Mouse (Mus musculus) adrenal gland, postnatal 36 days (tissue): Measurements from ENCODE around the gene Drd4. TPM values are rescaled to one million over a fixed set of nuclear protein-coding genes. Genes with fewer than 3 reads are reported as not detected.

Experiments used
- DNase-seq, 2 experiments: peaks; one replicate each; pipeline ENCODE4 v3.0.0; 2021; ENCODE audit warnings: mixed read lengths in 1 of 2
- total RNA-seq, 2 experiments: library from RNA; stranded (reverse); gene quantifications; 2 replicates each; pipeline ENCODE4 v1.2.3; 2021

Drd4 gene
- total RNA-seq, 2 experiments from 2014 or later, result 0.56 TPM; not detected in 1

DNA sequence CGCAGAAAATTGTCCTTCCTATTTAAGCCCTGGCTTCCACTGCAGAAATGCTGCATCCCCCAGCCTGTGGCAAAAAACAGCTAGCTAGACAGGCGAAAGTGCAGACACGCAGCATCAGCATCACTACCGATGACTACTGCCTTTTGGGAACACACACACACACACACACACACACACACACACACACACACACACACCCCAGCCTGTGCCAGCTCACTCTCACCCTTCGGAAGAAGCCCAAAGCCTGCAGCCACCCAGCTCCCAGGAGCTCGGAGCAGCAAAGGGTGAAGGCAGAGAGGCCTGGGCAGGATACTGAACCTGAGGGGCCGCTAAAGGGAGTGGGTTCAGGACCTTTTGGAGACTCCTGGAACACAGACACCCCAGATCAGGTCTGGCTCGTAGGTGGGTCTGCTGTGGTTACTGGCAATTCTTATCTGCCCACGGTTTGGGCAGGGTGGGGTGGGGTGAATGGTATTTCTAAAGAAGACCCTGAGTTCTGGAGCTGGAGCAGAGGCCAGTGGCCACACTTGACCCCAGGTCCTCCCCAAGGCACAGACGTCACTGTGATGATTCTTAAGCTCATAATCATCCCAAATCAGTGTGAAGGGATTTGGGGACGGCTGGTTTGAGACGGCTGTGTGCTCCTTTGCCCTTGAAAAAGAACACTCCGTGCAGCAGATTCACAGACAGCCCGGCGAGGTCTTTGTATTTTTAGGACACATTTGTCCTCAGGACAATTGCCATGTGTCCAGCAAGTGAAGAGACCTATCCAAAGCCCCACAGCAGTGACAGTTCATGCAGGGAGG is 980 bp downstream of the Drd4 start:
- DNase-seq, result peak in 1 of 2 experiments; percentile 61

DNA sequence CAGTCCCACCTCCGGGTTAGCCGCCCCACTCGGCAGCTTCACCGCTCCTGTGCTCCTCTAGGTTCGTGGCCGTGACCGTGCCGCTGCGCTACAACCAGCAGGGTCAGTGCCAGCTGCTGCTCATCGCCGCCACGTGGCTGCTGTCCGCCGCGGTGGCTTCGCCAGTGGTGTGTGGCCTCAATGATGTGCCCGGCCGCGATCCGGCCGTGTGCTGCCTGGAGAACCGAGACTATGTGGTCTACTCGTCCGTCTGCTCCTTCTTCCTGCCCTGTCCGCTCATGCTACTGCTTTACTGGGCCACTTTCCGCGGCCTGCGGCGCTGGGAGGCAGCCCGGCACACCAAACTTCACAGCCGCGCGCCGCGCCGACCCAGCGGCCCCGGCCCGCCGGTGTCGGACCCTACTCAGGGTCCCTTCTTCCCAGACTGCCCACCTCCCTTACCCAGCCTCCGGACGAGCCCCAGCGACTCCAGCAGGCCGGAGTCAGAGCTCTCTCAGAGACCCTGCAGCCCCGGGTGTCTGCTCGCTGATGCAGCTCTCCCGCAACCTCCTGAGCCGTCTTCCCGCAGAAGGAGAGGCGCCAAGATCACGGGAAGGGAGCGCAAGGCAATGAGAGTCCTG is 2.2 kb downstream of the Drd4 start:
- DNase-seq, result peak; percentile 75 to 78

GRCm38 (mm10) chr7:141294479-141294878 is 2.7 kb downstream of the Drd4 start:
- no peak for DNase-seq

DNA sequence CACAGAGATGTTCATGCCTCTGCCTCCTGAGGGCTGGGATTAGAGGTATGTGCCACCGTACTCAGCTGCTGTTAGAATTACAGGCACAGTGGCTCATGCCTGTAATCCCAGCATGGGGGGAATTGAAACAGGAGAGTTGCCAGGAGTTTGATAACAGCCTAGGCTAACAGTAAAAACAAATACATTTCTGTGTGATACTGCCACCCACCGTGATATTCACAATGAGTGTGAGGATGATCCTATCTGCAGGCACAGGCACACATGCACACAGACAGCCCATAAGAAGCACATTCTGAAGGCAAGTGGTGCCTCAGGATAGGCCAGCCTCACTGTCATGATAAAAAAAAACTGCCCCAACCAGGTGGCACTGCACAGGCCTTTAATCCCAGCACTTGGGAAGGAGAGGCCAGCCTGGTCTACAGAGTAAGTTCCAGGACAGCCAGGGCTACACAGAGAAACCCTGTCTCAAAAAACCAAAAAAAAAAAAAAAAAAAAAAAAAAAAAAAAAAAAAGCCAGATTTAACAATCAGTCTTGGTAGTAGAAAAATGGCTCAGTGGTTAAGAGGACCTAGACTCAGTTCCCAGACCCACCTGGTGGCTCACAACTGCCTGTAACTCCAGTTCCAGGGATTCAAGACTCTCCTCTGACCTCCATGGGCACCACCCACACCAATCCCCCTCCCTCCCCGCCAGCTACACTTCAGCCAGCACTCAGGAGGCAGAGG is 6.3 kb downstream of the Drd4 start:
- peak in 1 of 2 experiments; percentile 34 for DNase-seq

DNA sequence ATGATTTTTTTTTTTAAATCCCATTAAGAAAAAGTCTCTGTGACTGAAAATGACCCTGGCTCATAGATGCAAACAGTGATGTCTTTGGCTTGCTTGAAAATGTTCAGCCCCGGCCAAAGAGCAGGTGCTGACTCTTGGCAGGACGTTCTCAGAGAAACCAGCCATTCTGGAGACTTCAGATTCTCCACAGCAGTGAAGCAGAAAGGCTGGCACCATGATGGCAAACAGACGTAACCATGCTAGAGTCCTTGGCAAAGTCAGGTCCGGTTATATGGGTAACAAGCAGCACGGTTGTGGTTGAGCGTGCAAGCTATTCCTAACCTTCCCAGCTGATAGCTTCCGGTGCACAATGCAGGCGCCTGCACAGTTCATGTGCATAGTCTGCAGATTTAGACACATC is 7.4 kb downstream of the Drd4 start:
- DNase-seq, result no peak

DNA sequence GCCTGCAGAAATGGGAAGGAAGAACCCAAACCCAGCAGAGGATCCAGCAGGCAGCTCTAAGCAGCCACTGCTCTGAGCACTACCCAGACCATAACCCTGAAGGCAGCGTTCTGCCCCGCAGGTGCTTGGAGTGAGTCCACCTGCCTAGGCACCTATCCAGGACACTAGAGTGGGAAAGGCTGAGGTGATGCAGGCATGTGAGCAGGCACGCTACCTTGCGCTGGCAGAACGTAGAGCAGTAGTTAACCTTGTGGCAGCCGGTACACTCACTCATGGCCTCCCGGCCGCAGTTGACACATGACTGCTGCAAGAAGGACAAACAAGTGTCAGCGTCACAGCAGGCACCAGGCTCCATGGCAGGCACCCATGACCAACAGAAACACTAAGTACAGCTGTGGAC is 9.6 kb downstream of the Drd4 start:
- DNase-seq, result peak in 1 of 2 experiments; percentile 68

DNA sequence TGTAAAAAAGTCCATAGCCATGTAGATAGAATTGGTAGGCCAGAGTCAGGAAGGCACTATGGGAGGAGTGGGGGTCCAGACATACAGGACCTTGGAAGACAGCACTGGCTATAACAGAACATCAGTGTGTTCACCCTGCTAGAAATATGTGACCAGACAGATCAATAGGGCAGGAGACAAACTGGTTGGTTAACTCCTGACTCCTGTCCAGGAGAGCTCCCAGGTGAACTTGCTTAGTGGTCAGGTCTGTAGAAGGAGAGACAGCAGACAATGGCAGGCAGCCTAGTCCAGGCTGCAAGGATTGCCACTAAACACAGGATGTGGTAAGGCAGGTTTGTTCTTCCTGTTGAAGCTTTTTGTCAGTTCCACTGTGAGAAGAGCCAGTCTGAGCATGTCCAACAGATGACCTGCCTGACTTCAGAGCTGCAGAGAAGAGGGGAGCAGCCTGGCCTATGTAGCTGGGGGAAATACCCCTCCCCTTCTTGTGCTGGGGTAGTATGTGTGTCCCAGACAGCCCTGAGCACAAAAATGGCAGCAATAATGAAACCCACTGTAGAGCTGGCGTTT is 11.0 kb downstream of the Drd4 start:
- no peak for DNase-seq

DNA sequence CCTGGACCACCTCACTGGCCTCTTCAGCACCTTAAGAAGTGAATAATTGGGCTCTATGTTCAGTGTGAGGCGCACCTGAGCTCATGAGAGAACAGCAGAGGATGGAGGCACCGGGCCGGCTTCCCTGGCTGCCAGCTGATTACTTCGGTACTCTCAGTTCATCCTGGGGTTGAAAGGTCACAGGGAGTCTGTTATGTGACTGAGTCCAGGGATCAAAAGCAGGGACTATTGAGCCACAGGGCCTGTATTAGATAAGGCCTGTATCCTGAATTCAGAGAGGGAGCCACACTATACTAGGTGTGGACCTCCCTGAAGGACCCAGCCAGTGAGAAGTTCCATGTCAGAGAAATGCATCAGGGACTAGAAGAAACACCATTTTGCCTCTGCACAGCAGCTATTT is 12.7 kb downstream of the Drd4 start:
- DNase-seq, result no peak

DNA sequence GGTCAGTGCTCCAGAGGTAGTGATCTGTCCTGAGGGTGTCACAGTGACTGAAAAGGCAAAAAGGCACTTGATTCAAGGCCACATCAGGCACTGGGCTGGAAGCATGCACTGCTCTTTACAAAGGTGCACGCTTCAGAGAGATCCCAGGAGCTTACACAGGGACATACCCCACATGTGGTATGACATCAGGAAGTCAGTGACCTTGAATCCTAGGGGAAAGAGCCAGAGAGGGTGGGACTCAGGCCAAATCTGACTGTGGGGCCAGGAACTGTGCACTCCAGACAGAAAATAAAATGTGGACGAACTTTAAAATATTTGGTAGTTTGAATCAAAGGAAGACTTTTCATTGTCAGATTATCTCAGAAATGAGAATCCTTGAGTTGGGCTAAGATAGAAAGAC is 22.6 kb downstream of the Drd4 start:
- DNase-seq, result peak; percentile 68 to 74

DNA sequence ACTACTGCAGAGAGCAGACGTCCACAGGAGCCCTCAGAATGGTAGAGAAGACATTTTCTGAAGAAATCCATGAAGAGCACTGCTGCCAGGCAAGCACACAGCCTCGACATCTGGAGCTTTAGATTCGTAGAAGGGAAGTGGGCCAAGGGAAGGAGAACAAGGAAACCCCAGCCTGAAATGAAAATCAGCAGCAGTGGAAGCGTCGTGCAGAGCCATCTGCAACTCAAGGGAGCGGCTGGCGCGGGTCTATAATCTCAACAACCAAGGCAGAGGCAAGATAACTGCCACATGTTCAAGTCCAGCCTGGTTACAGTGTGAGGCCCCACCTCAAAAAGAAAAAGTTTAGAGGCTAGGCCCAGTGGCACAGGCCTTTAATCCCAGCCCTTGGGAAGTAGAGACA is 23.3 kb downstream of the Drd4 start:
- DNase-seq, result no peak

DNA sequence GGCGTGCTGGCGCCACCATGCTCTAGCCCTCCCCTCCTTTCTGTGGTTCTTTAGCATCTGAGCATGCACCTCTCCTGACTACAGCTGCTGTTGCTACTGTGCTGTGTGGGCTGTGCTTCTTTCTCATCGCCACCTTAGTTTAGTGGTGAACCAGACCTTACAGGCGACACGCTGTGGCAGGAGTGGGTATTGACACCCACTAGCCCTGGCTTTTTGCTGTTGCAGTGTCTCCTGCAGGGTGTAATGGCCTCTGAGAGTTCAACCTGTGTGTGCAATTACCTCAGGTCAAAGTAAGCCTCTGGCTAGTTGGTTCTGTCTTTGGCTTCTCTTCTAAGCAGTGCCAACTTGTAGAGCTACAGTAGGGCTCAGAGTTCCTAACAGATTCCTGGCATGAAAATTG is 24.2 kb downstream of the Drd4 start:
- peak; percentile 60 to 61 for DNase-seq

DNA sequence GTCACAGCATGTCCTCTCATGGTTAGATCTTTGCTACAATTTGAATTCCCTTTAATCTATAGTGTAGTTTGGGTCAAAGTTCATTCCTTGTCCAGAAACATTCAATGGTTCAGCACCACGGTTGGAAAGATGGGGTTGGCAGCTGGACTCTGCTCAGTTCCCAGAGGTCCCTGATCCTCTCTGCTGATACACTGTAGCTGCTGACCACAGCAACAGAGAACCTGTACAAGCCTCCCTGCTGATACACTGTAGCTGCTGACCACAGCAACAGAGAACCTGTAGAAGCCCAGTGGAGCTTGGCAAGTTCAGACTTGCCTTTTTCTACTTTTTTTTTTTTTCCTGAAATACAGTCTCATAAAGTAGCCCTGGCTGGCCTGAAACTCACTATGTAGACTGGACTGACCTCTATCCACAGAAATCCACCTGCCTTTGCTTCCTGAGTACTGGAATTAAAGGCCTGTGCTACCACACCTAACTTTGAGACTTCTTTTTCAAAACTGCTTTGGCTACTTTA is 25.9 kb downstream of the Drd4 start:
- DNase-seq, result no peak

GRCm38 (mm10) chr7:141319446-141319845 is 27.6 kb downstream of the Drd4 start:
- no peak for DNase-seq

GRCm38 (mm10) chr7:141324686-141325085 is 32.9 kb downstream of the Drd4 start:
- no peak for DNase-seq

GRCm38 (mm10) chr7:141326546-141327446 is 35.0 kb downstream of the Drd4 start:
- no peak for DNase-seq

GRCm38 (mm10) chr7:141327469-141328372 is 35.9 kb downstream of the Drd4 start, which contains the start of the genes Deaf1 and Tmem80:
TSS of gene Deaf1 (minus strand) at chr7:141327690.
TSS of gene Tmem80 (plus strand) at chr7:141327739.
- DNase-seq, result peak; percentile 99

DNA sequence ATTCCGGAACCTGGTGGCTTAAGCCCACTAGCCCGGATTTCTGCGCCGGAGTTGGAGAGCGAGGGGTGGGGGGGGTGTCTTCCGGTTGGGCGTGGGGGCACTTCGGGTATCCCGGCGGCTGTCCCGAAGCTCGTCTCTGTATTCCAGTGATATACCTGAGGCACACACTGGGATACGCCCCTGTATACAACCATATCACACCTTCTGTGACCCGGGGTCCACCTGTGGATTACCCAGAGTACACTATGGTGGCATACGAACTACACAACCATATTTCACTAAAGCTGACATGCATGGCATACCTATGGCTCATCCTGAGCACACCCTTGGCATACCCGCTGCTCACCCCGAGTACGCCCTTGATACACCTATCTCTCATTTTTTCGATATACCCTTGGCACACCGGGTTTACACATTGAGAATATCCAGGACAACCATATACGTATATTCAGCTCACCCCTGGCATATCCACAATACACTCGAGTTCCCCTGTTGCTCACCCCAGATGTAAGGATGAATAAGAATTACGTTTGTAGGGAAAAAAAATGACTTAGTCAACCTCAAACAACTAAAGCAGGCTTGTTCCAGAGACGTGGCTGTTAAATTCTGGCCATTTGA is 36.7 kb downstream of the Drd4 start:
- no peak for DNase-seq

- no peak for DNase-seq
Measured at GRCm38 (mm10) chr7:141330706-141331105, 38.9 kb downstream of the Drd4 start.

DNA sequence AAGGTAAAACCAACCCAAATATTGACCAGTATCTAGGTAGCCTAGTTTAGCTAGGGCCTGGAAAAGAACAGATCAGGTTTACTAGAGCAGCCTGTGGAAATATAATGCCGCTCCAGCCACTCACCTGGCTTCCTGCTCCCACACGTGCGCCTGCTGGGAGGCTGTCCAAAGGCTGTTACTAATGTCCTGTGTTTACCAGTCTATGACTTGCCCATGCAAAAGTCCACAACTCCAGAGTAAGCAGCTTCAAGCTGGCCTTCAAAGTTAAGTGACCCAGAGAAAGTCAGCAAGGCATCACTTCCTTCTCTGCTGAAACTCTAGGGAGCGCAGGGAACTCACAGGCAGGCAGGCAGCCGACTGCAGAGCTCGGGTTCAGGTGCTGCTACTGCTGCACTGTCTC is 40.2 kb downstream of the Drd4 start:
- no peak for DNase-seq
